Mouse (Mus musculus): ENCODE data around the gene Cd34. TPM values are rescaled to one million over a fixed set of nuclear protein-coding genes. Genes with fewer than 3 reads are reported as not detected.

The Cd34 gene
- polyA plus RNA-seq (2015; fragmentation: Nextera tagmentation; extraction: Ambion mirVana), result 15.6 and 19.2 TPM in 2 replicates

DNA sequence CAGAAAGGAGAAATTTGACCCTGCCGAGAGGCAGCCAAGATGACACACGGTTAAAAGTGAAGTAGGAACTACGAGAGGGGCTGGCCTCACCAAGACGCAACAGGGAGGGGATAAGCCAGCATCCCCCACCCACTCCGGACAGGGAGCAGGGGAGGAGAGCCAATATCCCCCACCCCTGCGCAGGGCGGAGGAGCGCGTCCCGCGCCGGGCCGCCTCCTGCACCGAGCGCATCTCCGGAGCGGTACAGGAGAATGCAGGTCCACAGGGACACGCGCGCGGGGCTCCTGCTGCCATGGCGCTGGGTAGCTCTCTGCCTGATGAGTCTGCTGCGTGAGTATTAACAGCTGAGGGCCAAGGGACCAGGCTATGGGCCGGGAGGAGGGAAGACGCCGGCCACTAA lies at the start of gene Cd34:
Cd34 (plus strand) TSS at position 105 of the 400 bp plus-strand sequence.
- ATAC-seq (ENCODE audit: low read depth), result peak; percentile 64
- WGBS (ENCODE audit: insufficient replicate concordance), result under 1% methylated on average over 26 of the region's 26 CpGs

DNA sequence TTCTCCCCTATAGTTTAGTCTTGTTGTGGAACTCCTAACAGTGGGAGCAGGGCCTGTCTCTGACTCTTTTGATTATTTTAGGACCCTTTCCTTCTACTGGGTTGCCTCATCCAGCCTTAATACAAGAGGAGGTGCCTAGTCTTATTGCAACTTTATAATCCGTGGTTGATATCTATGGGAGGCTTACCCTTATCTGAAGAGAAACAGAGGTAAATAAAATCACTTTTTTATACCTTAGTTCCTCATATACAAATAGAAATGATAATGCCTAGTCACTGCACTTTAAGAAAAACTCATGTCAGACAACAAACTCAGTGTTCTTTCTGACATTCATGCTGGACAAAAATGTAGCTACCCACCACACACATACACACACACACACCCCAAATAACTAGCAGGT lies 44.1 kb upstream of the Cd34 start:
- no peak for ATAC-seq (ENCODE audit: low read depth)

More for the DNA sequence above, at the start of gene Cd34:
- peaks cover 3% of the 10 kb centered on the region for H3K4me1 ChIP-seq (replicated peaks)
- no peaks in the 10 kb centered on the region for H3K9me3 ChIP-seq (replicated peaks)
- DNase-seq, result no peak
- H3K9ac ChIP-seq, result peak within 1 kb of the TSS; percentile 47
- no peak within 1 kb of the TSS for H3K27ac ChIP-seq
- H3K4me2 ChIP-seq, result peak within 1 kb of the TSS; percentile 51
- H3K36me3 ChIP-seq, result no peaks in the 10 kb centered on the region
- peaks cover 22% of the 10 kb centered on the region for H3K27me3 ChIP-seq
- H3K4me3 ChIP-seq (replicated peaks), result peak within 1 kb of the TSS; percentile 47

GRCm38 (mm10) chr1:194895287-194895686 lies 43.3 kb upstream of the Cd34 start:
- H3K4me2 ChIP-seq, result no peak overlapping the region
- DNase-seq, result no peak
- no peak for ATAC-seq (ENCODE audit: low read depth)
- no peaks in the 10 kb centered on the region for H3K4me1 ChIP-seq (replicated peaks)
- no peak overlapping the region for H3K4me3 ChIP-seq (replicated peaks)
- no peaks in the 10 kb centered on the region for H3K9me3 ChIP-seq (replicated peaks)
- H3K36me3 ChIP-seq, result no peaks in the 10 kb centered on the region
- WGBS (ENCODE audit: insufficient replicate concordance), result 65% methylated on average over 3 of the region's 3 CpGs
- H3K9ac ChIP-seq, result no peak overlapping the region
- no peaks in the 10 kb centered on the region for H3K27me3 ChIP-seq
- no peak overlapping the region for H3K27ac ChIP-seq

More for the DNA sequence above, 44.1 kb upstream of the Cd34 start:
- H3K27ac ChIP-seq, result no peak overlapping the region
- WGBS (ENCODE audit: insufficient replicate concordance), result 32% methylated on average over 1 of the region's 1 CpGs
- no peak overlapping the region for H3K9ac ChIP-seq
- H3K4me2 ChIP-seq, result no peak overlapping the region
- no peak for DNase-seq
- H3K9me3 ChIP-seq (replicated peaks), result no peaks in the 10 kb centered on the region
- H3K4me1 ChIP-seq (replicated peaks), result no peaks in the 10 kb centered on the region
- no peaks in the 10 kb centered on the region for H3K36me3 ChIP-seq
- no peak overlapping the region for H3K4me3 ChIP-seq (replicated peaks)
- no peaks in the 10 kb centered on the region for H3K27me3 ChIP-seq

DNA sequence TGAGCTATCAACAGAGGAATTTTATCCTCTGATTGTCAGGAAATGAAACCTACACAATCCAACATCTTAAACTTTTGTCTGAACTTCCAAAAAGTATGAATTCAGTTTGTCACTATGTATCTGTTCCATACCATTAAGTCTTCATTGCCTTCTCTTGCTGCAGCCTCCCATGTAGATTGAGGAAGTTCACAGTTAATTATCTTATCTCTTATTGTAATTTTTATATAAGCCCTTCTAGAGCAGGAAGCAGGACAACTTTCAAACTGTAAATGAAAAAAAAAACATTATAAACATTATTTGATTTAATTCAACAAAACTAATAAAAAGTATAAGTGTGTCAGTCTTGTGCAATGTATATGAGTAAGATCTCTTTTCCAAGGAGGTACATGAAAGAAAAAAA lies 37.5 kb upstream of the Cd34 start:
- H3K9me3 ChIP-seq (replicated peaks), result no peaks in the 10 kb centered on the region
- no peak overlapping the region for H3K9ac ChIP-seq
- ATAC-seq (ENCODE audit: low read depth) (no peak), DNase-seq (no peak)
- no peaks in the 10 kb centered on the region for H3K36me3 ChIP-seq
- no peaks in the 10 kb centered on the region for H3K4me1 ChIP-seq (replicated peaks)
- H3K27ac ChIP-seq, result no peak overlapping the region
- no peak overlapping the region for H3K4me2 ChIP-seq
- H3K4me3 ChIP-seq (replicated peaks), result no peak overlapping the region
- H3K27me3 ChIP-seq, result no peaks in the 10 kb centered on the region

DNA sequence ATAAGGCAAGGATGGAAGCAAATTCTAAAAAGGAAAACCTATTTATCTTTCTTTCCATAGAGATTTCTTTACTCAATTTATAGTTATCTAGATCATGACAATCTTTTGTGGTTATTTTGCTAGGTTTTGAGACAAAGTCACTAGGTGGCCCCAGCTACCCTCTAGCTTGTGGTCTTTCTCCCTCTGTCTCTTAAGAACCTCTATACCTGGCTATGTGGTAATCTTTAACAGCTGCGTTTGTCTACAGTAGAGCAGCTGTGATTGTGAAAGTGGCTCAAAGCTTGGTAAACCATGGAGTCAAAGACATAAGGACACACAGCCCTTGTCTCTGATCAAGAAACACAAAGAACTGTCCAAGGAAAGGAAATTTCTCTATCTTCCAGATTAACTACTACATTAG lies 36.8 kb upstream of the Cd34 start:
- no peaks in the 10 kb centered on the region for H3K4me1 ChIP-seq (replicated peaks)
- H3K27me3 ChIP-seq, result no peaks in the 10 kb centered on the region
- no peak overlapping the region for H3K9ac ChIP-seq
- no peaks in the 10 kb centered on the region for H3K9me3 ChIP-seq (replicated peaks)
- DNase-seq, result no peak
- 36% methylated on average over 1 of the region's 1 CpGs for WGBS (ENCODE audit: insufficient replicate concordance)
- H3K4me2 ChIP-seq, result no peak overlapping the region
- no peak overlapping the region for H3K27ac ChIP-seq
- H3K36me3 ChIP-seq, result no peaks in the 10 kb centered on the region
- H3K4me3 ChIP-seq (replicated peaks), result no peak overlapping the region
- ATAC-seq (ENCODE audit: low read depth), result no peak

DNA sequence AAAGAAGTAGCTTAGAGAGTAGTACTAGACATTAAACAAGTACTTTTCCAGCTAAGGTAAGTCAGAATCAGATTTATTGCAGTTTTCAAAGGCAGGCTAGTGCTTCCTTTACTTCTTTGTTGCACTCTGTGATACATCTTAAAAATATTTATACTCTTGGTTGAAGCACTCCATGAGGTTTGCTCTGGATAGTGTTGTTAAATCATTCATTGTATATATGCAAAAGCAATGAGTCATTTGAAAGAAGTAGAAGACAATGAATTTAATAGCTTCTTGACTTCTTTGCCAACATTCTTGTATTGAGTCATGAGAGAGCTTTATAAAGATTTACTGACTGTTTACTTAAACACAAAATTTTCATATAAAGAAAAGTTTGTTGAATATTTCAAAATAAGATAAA lies 29.7 kb upstream of the Cd34 start:
- Histone ChIP-seq H3K9me3 (replicated peaks) (no peaks in the 10 kb centered on the region), H3K27me3 (no peaks in the 10 kb centered on the region), H3K36me3 (no peaks in the 10 kb centered on the region), H3K27ac (no peak overlapping the region), H3K9ac (no peak overlapping the region), H3K4me2 (no peak overlapping the region), H3K4me1 (replicated peaks) (no peaks in the 10 kb centered on the region), H3K4me3 (replicated peaks) (no peak overlapping the region)
- no peak for DNase-seq
- ATAC-seq (ENCODE audit: low read depth), result no peak

GRCm38 (mm10) chr1:194925753-194926350 lies 12.8 kb upstream of the Cd34 start:
- H3K9ac ChIP-seq, result no peak overlapping the region
- 13% methylated on average over 1 of the region's 1 CpGs for WGBS (ENCODE audit: insufficient replicate concordance)
- no peaks in the 10 kb centered on the region for H3K36me3 ChIP-seq
- H3K27ac ChIP-seq, result no peak overlapping the region
- H3K27me3 ChIP-seq, result no peaks in the 10 kb centered on the region
- H3K4me2 ChIP-seq, result no peak overlapping the region
- no peaks in the 10 kb centered on the region; the same call in 1 of the 2 replicates for H3K4me1 ChIP-seq (replicated peaks)
- ATAC-seq (ENCODE audit: low read depth) (no peak), DNase-seq (no peak)
- H3K4me3 ChIP-seq (replicated peaks), result no peak overlapping the region
- no peaks in the 10 kb centered on the region for H3K9me3 ChIP-seq (replicated peaks)

DNA sequence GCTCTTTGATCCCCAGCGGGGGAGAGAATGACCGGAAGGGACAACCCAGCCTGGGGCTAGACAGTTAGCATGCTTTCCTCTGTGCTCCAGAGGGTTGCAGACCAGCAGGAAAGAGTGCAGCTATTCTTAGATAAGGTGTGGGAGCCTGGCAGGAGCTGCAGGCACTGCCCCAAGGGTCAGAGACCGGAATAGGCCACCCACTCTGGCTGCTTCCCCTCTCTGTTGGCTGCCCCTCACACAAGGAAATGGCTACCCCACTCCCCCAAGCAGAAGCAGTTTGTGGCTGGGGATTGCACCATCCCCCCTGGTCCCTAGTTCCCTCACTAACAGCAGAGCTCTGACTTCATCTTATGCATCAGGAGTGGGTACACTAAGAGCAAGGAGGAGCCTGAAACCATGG lies 10.7 kb upstream of the Cd34 start:
- 14% methylated on average over 3 of the region's 3 CpGs for WGBS (ENCODE audit: insufficient replicate concordance)

DNA sequence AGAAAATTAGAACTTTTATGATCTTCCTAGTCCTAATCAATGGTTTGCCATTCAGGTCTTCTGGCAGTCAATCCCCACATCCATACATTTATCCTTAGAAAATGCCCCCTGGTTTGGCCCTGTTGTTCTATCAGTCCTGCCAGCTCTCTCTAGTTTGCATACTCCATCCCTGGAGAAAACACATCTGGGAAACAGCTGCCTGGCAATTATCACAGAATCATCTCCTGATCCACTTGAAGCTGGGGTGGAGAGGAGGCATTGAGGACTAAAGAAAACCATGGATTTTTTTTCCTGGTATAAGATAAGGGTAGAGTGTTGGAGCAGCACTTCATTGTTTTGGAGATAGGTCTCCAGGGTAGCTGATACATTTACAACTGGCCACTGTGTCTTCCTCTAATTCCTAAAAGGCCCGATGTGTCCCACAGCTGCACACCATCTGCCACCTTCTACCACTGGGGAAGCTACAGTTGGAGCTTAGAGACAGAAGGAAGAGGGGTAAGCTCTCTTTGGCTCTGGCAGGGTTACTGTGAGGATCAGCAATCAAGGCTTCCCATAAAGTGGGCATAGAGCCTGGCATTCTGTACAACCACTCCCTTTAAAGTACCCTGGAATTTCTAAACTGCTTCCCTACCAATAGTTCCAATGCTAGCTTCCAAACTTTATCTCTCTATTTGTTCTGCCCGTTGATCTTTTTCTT lies 9.2 kb upstream of the Cd34 start:
- no peaks in the 10 kb centered on the region for H3K36me3 ChIP-seq
- H3K27me3 ChIP-seq, result no peaks in the 10 kb centered on the region
- DNase-seq, result no peak
- H3K4me3 ChIP-seq (replicated peaks), result no peak overlapping the region
- 44% methylated on average over 2 of the region's 2 CpGs for WGBS (ENCODE audit: insufficient replicate concordance)
- no peak overlapping the region for H3K27ac ChIP-seq
- no peak overlapping the region for H3K4me2 ChIP-seq
- H3K9me3 ChIP-seq (replicated peaks), result no peaks in the 10 kb centered on the region
- H3K9ac ChIP-seq, result no peak overlapping the region
- H3K4me1 ChIP-seq (replicated peaks), result no peaks in the 10 kb centered on the region; the same call in 1 of the 2 replicates
- no peak for ATAC-seq (ENCODE audit: low read depth)

More for the DNA sequence above, 10.7 kb upstream of the Cd34 start:
- Histone ChIP-seq H3K27me3 (no peaks in the 10 kb centered on the region), H3K4me3 (replicated peaks) (no peak overlapping the region), H3K4me1 (replicated peaks) (no peaks in the 10 kb centered on the region; the same call in 1 of the 2 replicates), H3K27ac (no peak overlapping the region), H3K36me3 (no peaks in the 10 kb centered on the region), H3K9ac (no peak overlapping the region), H3K9me3 (replicated peaks) (no peaks in the 10 kb centered on the region), H3K4me2 (no peak overlapping the region)
- ATAC-seq (ENCODE audit: low read depth), result peak; percentile 75
- no peak for DNase-seq

- no peak overlapping the region for H3K27ac ChIP-seq
Measured at GRCm38 (mm10) chr1:194929972-194930355, 8.7 kb upstream of the Cd34 start.

DNA sequence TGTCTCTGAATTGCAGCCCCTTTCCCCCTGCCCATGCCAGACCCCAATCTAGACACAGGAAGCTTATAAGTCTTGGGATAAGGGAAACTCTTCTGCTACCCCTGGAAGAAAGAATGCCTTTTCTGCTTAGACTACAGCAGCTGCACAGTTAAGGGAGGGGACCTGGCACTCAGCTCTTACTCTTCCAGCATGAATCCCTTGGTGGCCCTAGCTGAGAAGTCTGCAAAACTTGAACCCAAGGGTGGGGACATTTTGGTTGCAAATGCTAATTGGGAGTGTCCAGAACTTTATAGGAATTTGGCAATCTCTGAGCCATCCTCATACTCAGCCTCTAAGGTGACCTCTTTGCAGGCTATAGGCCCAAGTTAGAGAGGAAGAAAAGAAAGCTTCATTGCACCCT lies 7.9 kb upstream of the Cd34 start:
- no peak overlapping the region for H3K9ac ChIP-seq
- H3K9me3 ChIP-seq (replicated peaks), result no peaks in the 10 kb centered on the region
- H3K36me3 ChIP-seq, result no peaks in the 10 kb centered on the region
- DNase-seq (no peak), ATAC-seq (ENCODE audit: low read depth) (no peak)
- no peaks in the 10 kb centered on the region for H3K27me3 ChIP-seq
- no peak overlapping the region for H3K4me3 ChIP-seq (replicated peaks)
- H3K4me2 ChIP-seq, result no peak overlapping the region
- H3K27ac ChIP-seq, result no peak overlapping the region
- H3K4me1 ChIP-seq (replicated peaks), result no peaks in the 10 kb centered on the region; the same call in 1 of the 2 replicates

More at GRCm38 (mm10) chr1:194929972-194930355, 8.7 kb upstream of the Cd34 start:
- Histone ChIP-seq H3K9me3 (replicated peaks) (no peaks in the 10 kb centered on the region), H3K27me3 (no peaks in the 10 kb centered on the region), H3K4me2 (no peak overlapping the region), H3K4me1 (replicated peaks) (no peaks in the 10 kb centered on the region; the same call in 1 of the 2 replicates), H3K4me3 (replicated peaks) (no peak overlapping the region), H3K9ac (no peak overlapping the region), H3K36me3 (no peaks in the 10 kb centered on the region)
- DNase-seq (no peak), ATAC-seq (ENCODE audit: low read depth) (no peak)
- WGBS (ENCODE audit: insufficient replicate concordance), result 35% methylated on average over 1 of the region's 1 CpGs

DNA sequence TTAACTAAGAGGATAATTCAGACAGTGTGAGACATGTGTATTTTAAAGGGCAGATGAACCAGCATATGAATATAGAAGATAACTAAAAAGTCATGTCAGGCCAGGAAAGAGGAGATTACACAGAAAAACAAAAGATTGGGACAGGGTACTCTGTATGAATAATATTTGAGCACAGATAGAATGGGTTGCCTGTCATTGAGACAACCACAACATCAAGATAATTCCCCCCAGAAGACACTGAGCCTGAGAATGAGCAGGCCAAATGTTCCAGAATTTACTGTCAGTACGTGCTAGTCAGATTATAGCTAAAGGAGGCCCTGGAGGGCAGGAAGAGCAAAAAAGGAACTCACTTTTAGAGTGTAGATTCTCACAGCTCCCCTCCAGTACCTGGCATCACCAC lies 3.3 kb upstream of the Cd34 start:
- Histone ChIP-seq H3K27me3 (peaks cover 22% of the 10 kb centered on the region), H3K4me3 (replicated peaks) (no peak overlapping the region), H3K9me3 (replicated peaks) (no peaks in the 10 kb centered on the region), H3K4me2 (no peak overlapping the region), H3K27ac (no peak overlapping the region), H3K4me1 (replicated peaks) (no peaks in the 10 kb centered on the region), H3K9ac (no peak overlapping the region), H3K36me3 (no peaks in the 10 kb centered on the region)
- WGBS (ENCODE audit: insufficient replicate concordance), result 0% methylated on average over 1 of the region's 1 CpGs
- ATAC-seq (ENCODE audit: low read depth) (peak; percentile 47; the same call in 1 of the 2 replicates), DNase-seq (no peak)
